Mouse (Mus musculus) heart, postnatal 36 days (tissue): Measurements from ENCODE around the gene Txnrd2. TPM values are rescaled to one million over a fixed set of nuclear protein-coding genes. Genes with fewer than 3 reads are reported as not detected.

Experiments
- DNase-seq, 2 experiments: peaks; one replicate each; pipeline ENCODE4 v3.0.0; 2021 to 2022
- intact Hi-C: fragments of 180-260 bp; cut with DNase I; formaldehyde crosslinking; loops from one replicate; pipeline ENCODE4 v1.15.1; 2025
- total RNA-seq, 2 experiments: library from RNA; stranded (reverse); gene quantifications; 2 replicates each; pipeline ENCODE4 v1.2.3; 2021

Txnrd2 gene
- total RNA-seq, 2 experiments from 2014 or later, result 41.0 to 42.8 TPM

DNA sequence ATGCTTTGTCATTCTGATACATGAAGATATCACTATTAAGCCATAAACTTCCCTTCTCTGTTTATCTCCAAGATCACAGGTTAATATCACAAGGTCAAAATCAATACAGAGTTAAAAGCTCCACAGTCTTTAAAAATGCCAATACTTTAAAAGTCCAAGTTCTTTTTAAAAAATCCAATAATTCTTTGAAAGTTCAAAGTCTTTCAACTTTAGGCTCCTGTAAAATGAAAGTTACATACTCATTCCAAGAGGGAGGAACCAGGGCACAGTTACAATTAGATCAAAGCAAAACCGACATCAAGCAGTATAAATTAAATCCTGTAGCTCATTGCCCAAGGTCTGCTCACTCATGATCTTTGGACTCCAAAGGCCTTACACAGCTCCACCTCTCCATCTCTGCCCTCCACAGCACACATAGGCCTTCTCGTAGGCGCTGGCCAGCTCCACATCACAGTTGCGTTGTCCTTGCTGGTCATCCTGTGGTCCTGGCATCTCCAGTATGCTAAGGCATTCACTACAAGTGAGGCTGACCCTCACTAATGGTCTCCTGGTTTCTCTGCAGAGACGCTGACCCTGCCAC lies 7.2 kb downstream of the Txnrd2 start:
- no peak for DNase-seq
- intact Hi-C loops, result no loop called here

DNA sequence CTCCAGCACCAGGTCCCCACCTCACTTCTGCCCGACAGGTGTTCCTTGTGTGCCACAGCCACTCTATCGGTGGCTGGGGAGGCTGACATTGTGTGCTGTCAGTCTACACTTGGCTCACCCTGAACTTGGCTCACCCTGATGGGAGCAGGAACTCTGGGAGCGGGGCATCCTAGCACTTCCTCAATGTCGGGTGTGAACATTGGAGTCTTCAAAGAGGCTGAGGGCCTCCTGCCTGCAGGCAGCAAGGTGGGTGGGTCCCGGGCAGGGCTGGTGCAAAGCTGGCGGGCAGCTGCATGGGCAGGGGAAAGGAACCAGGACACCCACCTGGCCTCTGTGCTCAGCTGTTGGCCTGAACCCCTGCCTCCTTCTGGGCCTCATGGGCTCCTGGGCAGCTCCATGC lies 9.9 kb downstream of the Txnrd2 start:
- intact Hi-C loops, result no loop called here
- no peak for DNase-seq

DNA sequence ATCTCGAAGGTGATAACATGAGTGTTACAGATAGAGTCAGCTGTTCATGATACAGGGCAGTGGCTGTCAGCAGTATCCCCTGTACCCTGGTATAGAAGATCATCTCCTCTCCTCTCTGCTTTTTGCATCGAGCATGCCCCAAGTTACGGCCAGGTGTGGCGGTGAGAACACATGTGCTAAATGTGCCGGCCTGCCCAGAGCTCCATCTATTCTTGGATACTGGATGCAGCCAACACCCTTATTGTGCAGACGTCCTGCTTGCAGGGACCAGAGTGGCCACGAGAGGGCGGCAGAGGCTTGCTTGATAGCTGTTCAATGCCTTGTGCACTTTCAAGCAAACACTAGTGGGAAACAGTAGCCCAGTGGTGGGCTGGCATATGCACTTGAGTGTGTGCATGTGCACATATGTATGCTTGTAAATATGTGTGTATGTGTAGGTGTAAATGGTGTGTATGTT lies 17.2 kb downstream of the Txnrd2 start:
- intact Hi-C loops, result loop anchor here (1.0 to 10.0 kb wide), 3 partner anchors 174 to 371 kb away; partner anchors contain the start of genes Cdc45 and Ufd1

DNA sequence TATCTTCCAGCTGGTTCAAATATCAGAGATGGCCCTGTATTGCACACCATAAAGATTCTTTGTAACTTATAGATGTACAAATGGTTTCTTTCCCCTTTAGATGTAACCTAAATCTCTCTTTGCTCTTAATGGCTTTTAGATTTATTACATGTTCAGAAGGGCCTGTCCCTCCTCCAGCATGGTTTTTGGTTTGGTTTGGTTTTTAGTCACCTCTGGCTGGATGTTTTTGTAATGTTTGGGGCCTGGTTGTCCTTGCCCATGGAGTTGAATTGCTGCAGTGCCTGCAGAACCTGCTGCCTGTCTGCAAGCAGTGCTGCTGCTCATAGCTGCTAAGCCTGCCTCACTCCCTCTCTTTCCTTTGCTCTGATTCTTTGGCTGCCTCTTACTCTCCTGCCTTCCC lies 21.1 kb downstream of the Txnrd2 start:
- intact Hi-C loops, result loop anchor here (10.0 kb wide), 1 partner anchor 368 kb away; the partner anchor contains the start of genes Cdc45 and Ufd1
- DNase-seq, result no peak

More for the DNA sequence above, 17.2 kb downstream of the Txnrd2 start:
- DNase-seq, result peak; percentile 95 to 99

DNA sequence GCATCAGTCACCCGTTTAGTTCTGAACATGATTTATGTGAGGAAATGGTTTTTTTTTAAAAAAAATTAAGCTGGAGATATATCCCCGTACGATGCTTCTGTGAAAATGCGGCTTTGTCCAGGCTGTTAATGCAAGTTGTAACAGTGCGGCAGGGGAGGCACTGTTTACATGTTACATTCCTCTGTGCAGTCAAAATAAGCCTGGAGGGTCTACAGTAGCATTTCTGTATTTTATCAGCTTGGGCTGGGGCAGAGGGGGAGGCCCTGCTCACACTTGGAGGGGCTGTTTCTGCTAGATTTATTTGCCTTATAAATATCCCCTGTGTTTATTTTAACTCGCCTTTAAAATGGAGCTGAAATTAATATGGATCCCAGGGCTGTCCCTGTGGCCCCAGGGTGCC lies 21.9 kb downstream of the Txnrd2 start:
- intact Hi-C loops, result loop anchor here (10.0 kb wide), 1 partner anchor 367 kb away; the partner anchor contains the start of genes Cdc45 and Ufd1
- no peak for DNase-seq

DNA sequence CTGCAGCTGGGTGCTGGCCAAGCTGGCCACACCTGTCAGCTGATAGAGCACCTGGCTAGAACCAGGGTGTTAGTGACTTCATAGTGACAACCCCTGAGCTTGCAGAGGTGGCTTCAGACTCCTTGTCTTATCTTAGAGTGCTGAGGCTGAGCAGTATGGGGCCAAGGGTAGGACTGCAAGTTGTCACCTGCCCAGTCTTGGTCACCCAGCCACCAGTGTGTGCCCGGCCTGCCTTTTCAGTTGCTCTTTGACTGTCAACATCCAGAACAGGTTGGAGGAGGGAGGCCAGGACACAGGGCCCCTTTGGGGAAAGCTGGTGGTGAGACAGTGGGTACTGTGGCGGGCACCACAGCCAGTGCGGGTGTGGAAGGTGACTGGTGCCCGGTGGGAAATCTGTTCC lies 22.8 kb downstream of the Txnrd2 start:
- no peak for DNase-seq
- intact Hi-C loops, result loop anchor here (10.0 kb wide), 1 partner anchor 366 kb away; the partner anchor contains the start of genes Cdc45 and Ufd1

DNA sequence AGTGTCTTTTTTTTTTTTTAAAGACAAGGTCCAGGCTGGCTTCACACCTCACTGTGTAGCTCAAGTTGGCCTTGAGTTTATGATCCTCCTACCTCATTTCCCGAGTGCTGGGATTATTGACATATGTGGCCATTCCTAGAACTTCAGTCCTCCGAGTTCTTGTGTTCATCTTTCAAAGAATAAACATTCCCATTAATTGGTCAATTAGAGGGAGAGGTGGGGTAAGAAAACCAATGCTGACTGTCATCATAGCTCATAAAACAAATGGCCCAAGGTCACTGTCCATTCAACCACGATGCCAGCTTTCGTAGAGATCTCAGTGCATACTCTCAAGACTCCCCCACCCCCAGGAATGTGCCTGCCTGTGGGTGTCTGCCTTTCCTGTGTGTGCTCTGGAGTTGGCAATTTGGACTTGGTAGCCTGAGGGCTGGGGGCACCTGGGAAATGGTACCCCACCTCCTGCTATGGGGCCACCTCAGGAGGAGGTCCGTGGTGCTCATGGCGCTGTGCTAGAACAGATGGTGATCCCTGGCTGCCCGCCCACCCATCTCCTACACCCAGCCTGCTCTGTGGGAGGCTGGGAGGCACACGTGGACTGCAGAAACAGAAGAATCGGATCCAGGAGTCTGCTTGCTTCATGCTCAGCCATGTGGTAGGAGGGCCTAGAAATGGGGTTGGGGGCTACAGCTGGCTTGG lies 25.4 kb downstream of the Txnrd2 start:
- no peak for DNase-seq
- intact Hi-C loops, result no loop called here

DNA sequence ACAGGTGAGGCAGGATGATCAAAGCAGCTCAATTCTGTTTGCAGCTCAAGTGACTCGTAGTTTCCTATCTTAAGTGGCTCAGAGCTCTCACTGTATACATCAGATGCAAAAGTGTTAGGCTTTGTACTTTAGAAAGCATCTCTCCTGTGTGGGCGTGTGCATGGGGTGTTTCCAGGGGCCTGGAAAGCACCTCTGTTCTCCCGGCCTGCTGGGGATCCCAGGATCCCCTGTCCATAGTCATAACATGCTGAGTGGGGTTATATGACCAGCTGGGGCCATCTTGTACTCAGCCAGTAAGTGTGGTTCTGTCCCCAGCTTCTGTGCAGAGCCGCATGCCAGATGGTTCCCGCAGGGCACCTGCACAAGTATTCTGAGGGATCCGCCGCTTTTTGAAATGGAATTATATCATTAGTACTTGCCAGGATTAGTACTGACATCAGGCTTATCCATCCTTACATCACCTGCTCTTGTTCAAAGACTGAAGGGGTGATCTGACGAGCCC lies 26.2 kb downstream of the Txnrd2 start:
- intact Hi-C loops, result no loop called here
- DNase-seq, result no peak

DNA sequence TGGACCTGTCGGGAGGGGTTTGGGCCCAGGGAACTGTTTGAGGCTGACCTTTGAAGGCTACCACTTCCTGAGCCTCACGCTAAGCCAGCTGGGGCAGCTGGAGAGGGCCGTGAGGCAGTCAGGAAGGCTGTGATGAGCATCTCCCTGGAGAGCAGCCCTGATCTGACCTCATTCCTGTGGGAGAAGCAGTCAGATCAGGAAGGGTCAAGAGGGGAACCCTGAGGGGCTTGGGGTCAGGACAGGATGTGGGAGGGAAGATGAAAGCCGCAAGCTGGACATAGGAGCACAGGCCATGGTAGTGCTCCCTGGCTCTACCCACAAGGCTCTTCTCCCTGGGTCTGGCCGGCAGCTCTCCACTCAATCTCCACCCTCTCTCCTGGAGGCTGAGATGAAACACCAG lies 27.7 kb downstream of the Txnrd2 start:
- DNase-seq, result no peak

DNA sequence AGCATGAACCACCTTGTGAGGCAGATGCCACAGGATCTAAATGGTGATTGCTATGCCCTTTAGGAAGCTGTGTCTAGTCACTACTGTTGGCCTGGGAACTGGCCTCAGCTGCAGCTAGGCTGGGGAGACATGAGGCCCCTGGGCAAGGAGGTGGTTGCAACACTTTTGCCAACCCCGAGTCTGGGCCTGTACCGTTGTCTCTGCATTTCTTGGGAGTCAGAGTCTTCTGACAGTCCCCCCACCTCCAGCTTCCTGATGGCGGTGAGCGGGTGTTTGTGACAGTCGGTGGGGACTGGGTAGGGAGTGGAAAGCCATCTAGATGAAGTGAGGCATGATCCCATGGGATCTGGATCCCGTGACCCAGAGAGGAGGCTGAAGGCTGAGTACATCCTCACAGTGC lies 29.2 kb downstream of the Txnrd2 start:
- no peak for DNase-seq
- intact Hi-C loops, result no loop called here

More for the DNA sequence above, 27.7 kb downstream of the Txnrd2 start:
- intact Hi-C loops, result no loop called here

DNA sequence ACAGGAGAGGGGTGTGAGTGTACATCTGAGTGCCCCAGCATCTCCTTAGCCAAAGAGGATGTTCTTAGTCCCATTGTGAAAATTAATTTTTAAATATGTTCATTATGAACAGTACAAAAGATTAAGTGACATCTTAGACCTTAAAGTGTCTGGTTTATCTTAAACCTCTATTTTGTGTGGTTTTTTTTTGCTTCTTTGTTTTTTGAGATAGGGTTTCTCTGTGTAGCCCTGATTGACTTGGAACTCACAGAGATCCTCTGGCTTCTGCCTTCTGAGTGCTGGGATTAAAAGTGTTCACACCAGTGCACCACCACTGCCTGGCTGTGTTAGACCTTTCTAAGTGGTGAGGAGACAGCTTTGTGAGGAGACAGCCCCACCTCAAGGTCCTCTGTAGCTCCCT lies 32.5 kb downstream of the Txnrd2 start:
- intact Hi-C loops, result no loop called here
- no peak for DNase-seq

DNA sequence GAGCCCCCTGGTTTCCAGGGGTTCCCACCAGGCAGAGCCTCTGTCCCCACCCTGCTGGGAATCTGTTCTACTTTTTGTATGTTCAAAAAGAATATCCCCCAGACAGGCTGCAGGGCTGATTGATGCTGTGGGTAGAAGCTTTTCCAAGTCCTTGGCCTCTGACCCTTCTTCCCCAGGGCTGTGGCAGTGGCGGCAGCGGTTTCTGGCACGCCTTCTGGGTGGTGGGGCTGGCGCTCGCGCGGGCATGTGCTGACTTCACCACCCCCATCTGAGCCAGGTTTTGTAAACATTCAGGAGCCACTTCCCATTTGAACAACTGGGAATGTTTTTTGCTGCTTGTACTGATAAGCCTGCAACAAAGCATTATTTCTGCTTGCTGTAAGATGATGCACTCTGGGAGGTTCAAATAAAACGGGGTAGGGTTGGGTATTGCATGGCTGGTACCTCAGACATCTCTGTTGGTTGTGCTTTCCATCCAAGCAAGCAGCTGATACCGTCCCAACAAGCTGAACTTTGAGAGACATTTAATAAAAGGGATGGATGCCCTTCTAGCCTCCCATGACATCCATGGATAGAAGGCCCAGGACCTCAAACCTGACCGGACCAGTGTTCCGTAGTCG lies 33.3 kb downstream of the Txnrd2 start:
- DNase-seq, result no peak
- intact Hi-C loops, result no loop called here

DNA sequence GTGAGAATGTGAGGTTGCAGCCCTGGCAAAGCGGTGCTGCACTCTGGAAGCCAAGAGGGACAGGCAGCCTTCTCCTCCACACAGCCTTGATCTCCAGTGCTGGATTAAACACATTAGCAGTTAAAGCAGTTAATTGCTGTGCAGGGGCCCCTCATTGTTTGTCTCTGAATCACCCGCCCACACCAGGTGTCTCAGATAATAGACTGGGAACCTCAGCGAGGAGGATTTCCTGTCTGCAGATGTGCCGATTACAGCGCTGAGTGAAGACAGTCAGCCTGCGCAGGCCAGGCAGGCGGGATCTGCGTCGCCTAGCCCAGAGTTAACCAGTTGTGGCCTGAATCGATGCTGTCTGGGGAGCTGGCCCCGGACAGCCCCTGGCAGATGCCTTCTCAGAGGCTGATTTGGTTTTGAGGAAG lies 33.8 kb downstream of the Txnrd2 start:
- intact Hi-C loops, result no loop called here
- DNase-seq, result peak; percentile 20 to 30

DNA sequence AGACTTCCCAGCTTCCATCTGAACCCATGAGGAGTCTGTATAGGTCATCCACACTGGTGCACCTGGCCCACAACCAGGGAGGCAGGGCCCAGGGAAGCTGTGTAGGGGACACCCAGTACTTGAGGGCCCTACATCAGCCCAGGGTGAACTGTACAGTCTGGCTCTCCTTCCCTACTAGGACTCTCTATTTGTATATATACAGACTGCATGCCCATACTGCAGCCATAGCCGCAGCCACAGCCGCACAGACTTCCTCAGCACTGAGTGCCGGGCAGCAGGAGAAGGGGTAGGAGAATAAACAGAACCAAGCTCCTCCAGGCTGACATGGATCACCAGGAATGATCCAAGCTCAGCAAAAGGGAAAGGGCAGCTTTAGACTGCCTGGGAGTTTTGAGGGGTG lies 34.6 kb downstream of the Txnrd2 start:
- intact Hi-C loops, result no loop called here
- no peak for DNase-seq

DNA sequence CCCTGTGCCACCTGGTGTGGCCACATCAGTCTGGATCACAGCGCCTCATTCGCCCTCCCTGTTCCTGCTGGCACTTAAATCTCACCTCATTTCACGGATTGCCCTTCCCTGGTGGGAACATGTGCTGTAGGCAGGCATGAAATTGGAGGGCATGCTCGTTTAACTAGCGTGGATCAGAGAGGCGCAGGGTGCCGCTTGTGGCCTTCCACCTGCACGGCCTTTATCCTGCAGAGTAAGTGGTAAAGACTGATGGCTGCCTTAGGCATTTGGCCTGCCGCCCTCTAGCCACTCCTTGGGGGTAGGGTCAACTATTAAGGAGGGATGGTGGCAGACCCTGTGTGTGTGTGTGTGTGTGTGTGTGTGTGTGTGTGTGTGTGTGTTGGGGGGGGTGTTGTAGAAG lies 35.8 kb downstream of the Txnrd2 start:
- intact Hi-C loops, result no loop called here
- DNase-seq, result no peak

DNA sequence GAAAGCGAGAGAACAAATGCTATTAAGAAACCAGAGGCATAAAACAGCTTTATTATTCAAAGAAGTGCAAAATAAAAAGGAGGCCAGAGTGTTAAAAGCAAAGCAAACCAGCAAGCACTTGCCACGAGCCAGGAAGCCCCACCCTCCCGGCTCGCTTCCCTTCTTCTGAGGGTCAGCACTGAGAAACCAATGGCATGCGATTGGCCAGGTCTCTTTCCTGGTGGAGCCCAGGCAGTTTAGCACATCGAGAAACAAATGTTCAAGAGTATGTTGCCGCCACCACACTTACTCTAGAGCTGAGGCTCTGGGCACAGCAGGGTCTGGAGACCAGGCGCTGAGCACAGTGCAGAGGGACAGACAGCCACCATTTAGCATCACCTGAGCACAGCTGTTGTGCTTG lies 36.4 kb downstream of the Txnrd2 start:
- intact Hi-C loops, result no loop called here

DNA sequence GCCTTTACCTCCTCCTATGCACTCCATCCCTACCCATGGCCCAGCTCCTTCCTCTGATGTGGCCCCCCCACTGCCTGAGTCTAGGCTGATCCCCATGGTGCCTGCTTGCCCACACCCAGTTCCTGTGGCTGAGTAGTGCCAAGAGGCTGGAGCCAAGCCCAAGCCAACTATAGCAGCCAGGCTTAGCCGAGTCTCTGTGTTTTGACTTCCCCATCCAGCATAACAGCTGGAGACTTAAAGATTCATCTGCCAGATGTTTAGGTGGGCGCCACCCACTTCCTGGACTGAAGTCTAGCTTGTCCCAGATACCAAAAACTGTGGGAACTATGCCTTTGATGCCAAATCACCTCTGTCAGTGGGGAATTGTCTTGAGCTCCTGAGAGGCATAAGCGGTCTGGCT lies 38.1 kb downstream of the Txnrd2 start:
- intact Hi-C loops, result no loop called here
- DNase-seq, result peak; percentile 40

More for the DNA sequence above, 36.4 kb downstream of the Txnrd2 start:
- peak in 1 of 2 experiments; percentile 25 for DNase-seq

DNA sequence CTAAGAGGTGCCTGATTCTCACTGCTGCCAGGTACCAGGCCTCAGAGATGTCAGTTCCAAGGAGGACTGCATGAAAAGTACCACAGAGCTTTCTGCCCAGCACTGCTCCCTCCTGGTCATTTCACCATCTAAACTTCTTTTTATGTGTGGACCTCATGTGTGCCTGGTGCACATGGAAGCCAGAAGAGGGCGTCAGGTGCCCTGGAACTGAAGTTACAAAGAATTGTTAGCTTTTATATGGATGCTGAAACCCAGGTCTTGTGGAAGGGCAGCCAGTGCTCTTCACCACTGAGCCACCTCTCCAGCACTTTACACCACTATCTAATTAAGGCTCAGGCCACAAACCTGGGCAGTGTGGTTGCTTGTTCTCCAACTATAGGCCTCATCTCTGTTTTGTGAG lies 44.6 kb downstream of the Txnrd2 start:
- intact Hi-C loops, result no loop called here
- no peak for DNase-seq

DNA sequence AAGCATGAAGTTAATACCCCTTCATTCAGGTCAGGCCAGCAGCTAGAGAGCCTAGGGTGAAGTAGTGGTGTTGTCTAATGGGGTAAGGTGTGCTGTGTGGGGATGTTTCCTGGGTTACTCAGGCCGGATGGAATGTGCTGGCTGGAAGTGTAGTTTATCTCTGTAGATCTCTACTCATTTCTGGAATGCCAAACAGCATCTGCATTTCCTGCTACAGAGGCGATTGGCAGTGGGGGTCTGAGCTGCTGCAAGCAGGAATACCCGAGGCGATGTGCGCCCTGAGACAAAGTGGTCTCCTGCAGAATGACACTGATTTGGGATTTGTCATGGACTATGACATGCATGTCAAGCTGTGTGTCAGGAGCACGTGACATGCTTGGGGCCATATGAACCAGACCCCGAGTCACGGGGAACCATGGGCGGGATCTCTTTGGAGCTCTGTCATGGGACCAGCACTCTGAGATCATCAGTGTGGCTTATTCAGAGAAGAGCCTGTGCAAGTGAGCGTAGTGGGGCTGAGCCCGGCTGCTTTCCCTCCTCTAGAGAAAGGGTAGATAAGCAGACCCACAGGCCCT lies 45.3 kb downstream of the Txnrd2 start:
- intact Hi-C loops, result no loop called here
- DNase-seq, result no peak

DNA sequence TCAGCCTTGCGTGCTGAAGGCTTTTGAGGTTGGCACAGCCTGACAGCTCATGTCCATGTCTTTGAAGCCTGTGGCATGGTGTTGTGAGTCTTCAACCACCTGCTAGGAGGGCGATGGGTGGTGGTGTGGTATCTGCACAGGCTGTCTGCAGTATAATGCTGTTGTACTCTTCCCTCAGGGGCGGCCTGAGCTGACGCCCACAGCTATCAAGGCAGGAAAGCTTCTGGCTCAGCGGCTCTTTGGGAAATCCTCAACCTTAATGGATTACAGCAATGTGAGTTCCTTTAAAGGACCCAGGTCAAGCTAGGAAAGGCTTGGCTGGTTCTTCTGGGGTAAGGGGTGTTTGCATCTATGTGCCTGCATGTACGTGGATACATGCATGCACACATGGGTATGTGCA lies 45.8 kb downstream of the Txnrd2 start:
- intact Hi-C loops, result no loop called here
- no peak for DNase-seq

DNA sequence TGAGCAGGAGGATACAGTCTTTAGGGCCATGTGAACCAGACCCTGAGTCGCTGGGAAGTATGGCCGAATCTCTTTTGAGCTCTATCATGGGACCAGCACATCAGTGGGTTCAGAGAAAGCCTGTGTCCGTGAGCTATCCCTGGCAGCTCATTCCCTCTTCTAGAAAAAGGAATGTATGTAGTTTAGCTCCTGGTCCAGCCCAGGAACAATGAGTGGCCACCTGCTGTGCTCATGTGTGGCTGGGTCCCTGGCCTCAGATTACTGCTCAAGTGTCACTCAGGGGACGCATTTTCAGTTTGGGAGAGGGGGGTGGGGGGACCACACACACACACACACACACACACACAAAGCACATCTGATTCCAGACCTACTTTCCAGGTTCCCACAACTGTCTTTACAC lies 46.2 kb downstream of the Txnrd2 start:
- intact Hi-C loops, result no loop called here
- no peak for DNase-seq
